Mouse (Mus musculus) lung, adult 2 months (tissue): ENCODE data around the gene Grid2.

ENCODE experiments used
- CTCF ChIP-seq: fragments of 200-500 bp; IDR thresholded peaks from 2 replicates; pipeline ENCODE4 v1.5.1; 2011; ENCODE audit warnings: mild to moderate bottlenecking, low read length, control low read depth; ENCODE audit not compliant: insufficient read depth
- POLR2A ChIP-seq: fragments of 200-500 bp; IDR thresholded peaks from 2 replicates; pipeline ENCODE4 v1.6.1; 2011; ENCODE audit warnings: low read depth, mild to moderate bottlenecking, control low read depth, low read length, borderline replicate concordance; ENCODE audit errors: extremely low read depth

- TF ChIP-seq CTCF (no peak), POLR2A (no peak)
Measured at GRCm38 (mm10) chr6:63820236-63820635, 564.6 kb downstream of the Grid2 start.
